Mouse (Mus musculus): Measurements from ENCODE around the gene Ahcyl2. TPM values are rescaled to one million over a fixed set of nuclear protein-coding genes. Genes with fewer than 3 reads are reported as not detected.

The Ahcyl2 gene
- polyA plus RNA-seq (2014; fragmentation: Nextera tagmentation; extraction: Ambion mirVana) = 12.6 and 14.0 TPM in 2 replicates

GRCm38 (mm10) chr6:29767813-29768660, at the start of gene Ahcyl2:
Gene Ahcyl2, plus strand, starts transcription at chr6:29768011.
- no peaks in the 10 kb centered on the region for H3K27me3 ChIP-seq (replicated peaks; ENCODE audit: control insufficient read depth, insufficient read depth, low read length)
- peak within 1 kb of the TSS; percentile 83 for H3K9ac ChIP-seq (ENCODE audit: low read depth, low read length)
- no peaks in the 10 kb centered on the region for H3K9me3 ChIP-seq (ENCODE audit: control insufficient read depth, low read length)
- peak within 1 kb of the TSS; percentile 54 for H3K4me2 ChIP-seq (ENCODE audit: low read depth, low read length)
- ATAC-seq (ENCODE audit: low read depth) = peak; percentile 99
- peak within 1 kb of the TSS; percentile 85 for H3K27ac ChIP-seq (replicated peaks; ENCODE audit: low read depth, low read length)
- peak within 1 kb of the TSS; percentile 88 for H3K4me3 ChIP-seq (ENCODE audit: low read depth, low read length)
- DNase-seq (ENCODE audit: low spot score) = peak; percentile 99
- no peaks in the 10 kb centered on the region for H3K36me3 ChIP-seq (ENCODE audit: control insufficient read depth, insufficient read depth, low read length)
- peaks cover 5% of the 10 kb centered on the region; the same call in 1 of the 2 replicates for H3K4me1 ChIP-seq (ENCODE audit: control insufficient read depth, insufficient read depth, low read length)
- WGBS = 0% methylated on average over 43 of the region's 61 CpGs

GRCm38 (mm10) chr6:29718894-29719329, 48.9 kb upstream of the Ahcyl2 start:
- H3K4me2 ChIP-seq (ENCODE audit: low read depth, low read length) = peak overlapping the region; percentile 53
- peaks cover 15% of the 10 kb centered on the region for H3K4me1 ChIP-seq (ENCODE audit: control insufficient read depth, insufficient read depth, low read length)
- peak overlapping the region; percentile 65 for H3K27ac ChIP-seq (replicated peaks; ENCODE audit: low read depth, low read length)
- peak overlapping the region; percentile 29 for H3K4me3 ChIP-seq (ENCODE audit: low read depth, low read length)
- peak; percentile 74 for ATAC-seq (ENCODE audit: low read depth)
- no peaks in the 10 kb centered on the region for H3K27me3 ChIP-seq (replicated peaks; ENCODE audit: control insufficient read depth, insufficient read depth, low read length)
- no peaks in the 10 kb centered on the region for H3K36me3 ChIP-seq (ENCODE audit: control insufficient read depth, insufficient read depth, low read length)
- H3K9me3 ChIP-seq (ENCODE audit: control insufficient read depth, low read length) = no peaks in the 10 kb centered on the region
- peak overlapping the region; percentile 49 for H3K9ac ChIP-seq (ENCODE audit: low read depth, low read length)
- peak; percentile 79 for DNase-seq (ENCODE audit: low spot score)
- WGBS = 3% methylated on average over 15 of the region's 15 CpGs

GRCm38 (mm10) chr6:29721890-29722289, 45.9 kb upstream of the Ahcyl2 start:
- no peak for ATAC-seq (ENCODE audit: low read depth)
- H3K9ac ChIP-seq (ENCODE audit: low read depth, low read length) = no peak overlapping the region

GRCm38 (mm10) chr6:29726576-29727200, 41.1 kb upstream of the Ahcyl2 start:
- WGBS = 45% methylated on average over 1 of the region's 1 CpGs
- Histone ChIP-seq H3K9me3 (ENCODE audit: control insufficient read depth, low read length) (no peaks in the 10 kb centered on the region), H3K9ac (ENCODE audit: low read depth, low read length) (no peak overlapping the region), H3K27ac (replicated peaks; ENCODE audit: low read depth, low read length) (no peak overlapping the region), H3K27me3 (replicated peaks; ENCODE audit: control insufficient read depth, insufficient read depth, low read length) (no peaks in the 10 kb centered on the region), H3K4me1 (ENCODE audit: control insufficient read depth, insufficient read depth, low read length) (no peaks in the 10 kb centered on the region), H3K4me2 (ENCODE audit: low read depth, low read length) (no peak overlapping the region), H3K4me3 (ENCODE audit: low read depth, low read length) (no peak overlapping the region), H3K36me3 (ENCODE audit: control insufficient read depth, insufficient read depth, low read length) (no peaks in the 10 kb centered on the region)
- no peak for ATAC-seq (ENCODE audit: low read depth)
- DNase-seq (ENCODE audit: low spot score) = peak; percentile 59

More at GRCm38 (mm10) chr6:29721890-29722289, 45.9 kb upstream of the Ahcyl2 start:
- 71% methylated on average over 2 of the region's 2 CpGs for WGBS
- H3K27me3 ChIP-seq (replicated peaks; ENCODE audit: control insufficient read depth, insufficient read depth, low read length) = no peaks in the 10 kb centered on the region
- H3K4me2 ChIP-seq (ENCODE audit: low read depth, low read length) = no peak overlapping the region
- H3K9me3 ChIP-seq (ENCODE audit: control insufficient read depth, low read length) = no peaks in the 10 kb centered on the region
- H3K36me3 ChIP-seq (ENCODE audit: control insufficient read depth, insufficient read depth, low read length) = no peaks in the 10 kb centered on the region
- DNase-seq (ENCODE audit: low spot score) = no peak
- peaks cover 15% of the 10 kb centered on the region for H3K4me1 ChIP-seq (ENCODE audit: control insufficient read depth, insufficient read depth, low read length)
- no peak overlapping the region for H3K4me3 ChIP-seq (ENCODE audit: low read depth, low read length)
- no peak overlapping the region for H3K27ac ChIP-seq (replicated peaks; ENCODE audit: low read depth, low read length)

GRCm38 (mm10) chr6:29728035-29728434, 39.8 kb upstream of the Ahcyl2 start:
- Histone ChIP-seq H3K4me1 (ENCODE audit: control insufficient read depth, insufficient read depth, low read length) (no peaks in the 10 kb centered on the region), H3K9ac (ENCODE audit: low read depth, low read length) (no peak overlapping the region), H3K4me2 (ENCODE audit: low read depth, low read length) (no peak overlapping the region), H3K4me3 (ENCODE audit: low read depth, low read length) (no peak overlapping the region), H3K36me3 (ENCODE audit: control insufficient read depth, insufficient read depth, low read length) (no peaks in the 10 kb centered on the region), H3K27me3 (replicated peaks; ENCODE audit: control insufficient read depth, insufficient read depth, low read length) (no peaks in the 10 kb centered on the region), H3K27ac (replicated peaks; ENCODE audit: low read depth, low read length) (no peak overlapping the region), H3K9me3 (ENCODE audit: control insufficient read depth, low read length) (no peaks in the 10 kb centered on the region)
- 81% methylated on average over 3 of the region's 3 CpGs for WGBS
- ATAC-seq (ENCODE audit: low read depth) = no peak
- DNase-seq (ENCODE audit: low spot score) = no peak

GRCm38 (mm10) chr6:29729491-29729890, 38.3 kb upstream of the Ahcyl2 start:
- 52% methylated on average over 1 of the region's 1 CpGs for WGBS
- no peak overlapping the region for H3K27ac ChIP-seq (replicated peaks; ENCODE audit: low read depth, low read length)

GRCm38 (mm10) chr6:29735336-29735688, 32.5 kb upstream of the Ahcyl2 start, which contains the start of gene Smo:
Gene Smo, plus strand, starts transcription at chr6:29735503.
- Histone ChIP-seq H3K27me3 (replicated peaks; ENCODE audit: control insufficient read depth, insufficient read depth, low read length) (no peaks in the 10 kb centered on the region), H3K4me1 (ENCODE audit: control insufficient read depth, insufficient read depth, low read length) (peaks cover 10% of the 10 kb centered on the region), H3K27ac (replicated peaks; ENCODE audit: low read depth, low read length) (peak within 1 kb of the TSS; percentile 99), H3K4me3 (ENCODE audit: low read depth, low read length) (peak within 1 kb of the TSS; percentile 93), H3K4me2 (ENCODE audit: low read depth, low read length) (peak within 1 kb of the TSS; percentile 93), H3K9me3 (ENCODE audit: control insufficient read depth, low read length) (no peaks in the 10 kb centered on the region), H3K36me3 (ENCODE audit: control insufficient read depth, insufficient read depth, low read length) (peaks cover 11% of the 10 kb centered on the region; the same call in 1 of the 2 replicates), H3K9ac (ENCODE audit: low read depth, low read length) (peak within 1 kb of the TSS; percentile 99)
- DNase-seq (ENCODE audit: low spot score) = peak; percentile 97
- WGBS = 0% methylated on average over 16 of the region's 30 CpGs
- peak; percentile 99 for ATAC-seq (ENCODE audit: low read depth)

More at GRCm38 (mm10) chr6:29729491-29729890, 38.3 kb upstream of the Ahcyl2 start:
- H3K9me3 ChIP-seq (ENCODE audit: control insufficient read depth, low read length) = no peaks in the 10 kb centered on the region
- DNase-seq (ENCODE audit: low spot score) (no peak), ATAC-seq (ENCODE audit: low read depth) (no peak)
- no peaks in the 10 kb centered on the region for H3K27me3 ChIP-seq (replicated peaks; ENCODE audit: control insufficient read depth, insufficient read depth, low read length)
- no peaks in the 10 kb centered on the region for H3K36me3 ChIP-seq (ENCODE audit: control insufficient read depth, insufficient read depth, low read length)
- 0 out of 2 replicates have a peak, but pooled peaks cover 6% of the 10 kb centered on the region for H3K4me1 ChIP-seq (ENCODE audit: control insufficient read depth, insufficient read depth, low read length)
- no peak overlapping the region for H3K4me3 ChIP-seq (ENCODE audit: low read depth, low read length)
- H3K4me2 ChIP-seq (ENCODE audit: low read depth, low read length) = no peak overlapping the region
- no peak overlapping the region for H3K9ac ChIP-seq (ENCODE audit: low read depth, low read length)

GRCm38 (mm10) chr6:29735689-29736451, 31.9 kb upstream of the Ahcyl2 start:
- WGBS = under 1% methylated on average over 25 of the region's 75 CpGs
- peak overlapping the region; percentile 99 for H3K9ac ChIP-seq (ENCODE audit: low read depth, low read length)
- peak overlapping the region; percentile 93 for H3K4me2 ChIP-seq (ENCODE audit: low read depth, low read length)
- peak overlapping the region; percentile 99 for H3K27ac ChIP-seq (replicated peaks; ENCODE audit: low read depth, low read length)
- H3K36me3 ChIP-seq (ENCODE audit: control insufficient read depth, insufficient read depth, low read length) = peaks cover 13% of the 10 kb centered on the region; the same call in 1 of the 2 replicates
- H3K4me1 ChIP-seq (ENCODE audit: control insufficient read depth, insufficient read depth, low read length) = peaks cover 10% of the 10 kb centered on the region
- H3K9me3 ChIP-seq (ENCODE audit: control insufficient read depth, low read length) = no peaks in the 10 kb centered on the region
- H3K27me3 ChIP-seq (replicated peaks; ENCODE audit: control insufficient read depth, insufficient read depth, low read length) = no peaks in the 10 kb centered on the region
- peak; percentile 75 for ATAC-seq (ENCODE audit: low read depth)
- H3K4me3 ChIP-seq (ENCODE audit: low read depth, low read length) = peak overlapping the region; percentile 93
- peak; percentile 66 for DNase-seq (ENCODE audit: low spot score)
